Mouse (Mus musculus) cerebellum, postnatal 14 days (tissue): ENCODE measurements around the gene Slc8a1.

Source experiments
- DNase-seq, 2 experiments: peaks; one replicate each; pipeline ENCODE4 v3.0.0; 2021; ENCODE audit warnings: mixed read lengths in 2 of 2

Gene Slc8a1

DNA sequence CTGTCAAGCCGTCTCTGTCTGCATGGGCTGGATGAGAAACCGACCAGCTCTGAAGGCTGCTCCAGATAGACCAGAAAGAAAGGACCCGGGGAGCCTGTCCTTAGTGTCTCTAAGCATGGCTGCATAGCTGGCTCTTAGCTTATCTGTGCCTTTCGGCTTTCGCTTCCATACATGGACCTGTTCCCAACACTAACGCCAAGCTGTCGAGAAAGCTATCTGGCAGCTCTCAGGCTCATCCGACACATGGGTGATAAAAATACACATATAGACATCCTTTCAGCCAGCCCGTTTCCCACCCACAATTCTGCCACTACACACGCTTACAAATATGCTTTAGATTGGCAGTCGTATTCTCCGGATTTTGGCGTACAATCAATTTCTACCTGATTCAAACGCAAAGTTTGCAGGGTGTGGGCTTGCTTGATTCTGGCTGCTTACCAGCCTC, at the start of gene Slc8a1:
Gene Slc8a1 (minus strand): TSS at position 67 of the 445 bp plus-strand sequence.
- peak; percentile 42 to 62 for DNase-seq

GRCm38 (mm10) chr17:81787350-81787749, 49.2 kb upstream of the Slc8a1 start:
- DNase-seq, result peak; percentile 76 to 79

GRCm38 (mm10) chr17:81782326-81782725, 44.1 kb upstream of the Slc8a1 start:
- DNase-seq, result no peak

DNA sequence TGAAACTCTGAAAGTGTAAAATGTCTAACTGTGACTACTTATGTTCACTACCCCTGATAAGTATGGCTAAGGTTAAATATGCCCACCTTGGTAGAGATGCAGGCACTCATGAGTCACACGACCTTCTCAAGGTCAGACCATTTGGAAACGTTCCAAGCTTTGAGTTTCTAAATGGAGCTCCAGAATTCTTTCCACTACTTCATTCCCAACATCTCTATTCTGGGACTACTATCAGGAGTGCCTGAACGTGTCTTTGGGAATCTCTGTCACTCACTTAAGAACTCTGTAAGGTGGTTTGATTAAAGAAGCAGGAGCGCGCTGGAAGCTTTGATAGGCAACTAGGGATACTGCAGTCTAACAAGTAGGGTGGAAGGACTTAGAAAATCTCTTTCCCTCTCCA, 43.3 kb upstream of the Slc8a1 start:
- DNase-seq, result no peak

DNA sequence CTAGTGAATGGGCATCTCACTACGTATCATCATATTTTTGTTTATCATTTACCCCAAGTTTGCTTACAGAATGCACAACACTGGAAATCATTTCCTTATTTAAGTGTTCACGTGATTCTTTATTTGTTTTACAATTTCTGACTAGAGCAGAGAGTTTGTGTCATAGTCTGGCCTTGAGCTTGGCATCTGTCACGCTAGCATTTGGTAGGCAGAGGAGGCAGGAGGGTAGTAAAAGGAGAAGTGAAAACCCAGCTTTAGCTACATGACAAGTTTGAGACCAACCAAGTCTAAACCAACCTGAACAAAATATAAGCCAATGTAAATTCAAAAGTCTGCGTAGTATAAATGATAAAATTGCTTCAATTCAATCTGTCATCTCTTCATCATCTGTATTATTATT, 41.7 kb upstream of the Slc8a1 start:
- no peak for DNase-seq

DNA sequence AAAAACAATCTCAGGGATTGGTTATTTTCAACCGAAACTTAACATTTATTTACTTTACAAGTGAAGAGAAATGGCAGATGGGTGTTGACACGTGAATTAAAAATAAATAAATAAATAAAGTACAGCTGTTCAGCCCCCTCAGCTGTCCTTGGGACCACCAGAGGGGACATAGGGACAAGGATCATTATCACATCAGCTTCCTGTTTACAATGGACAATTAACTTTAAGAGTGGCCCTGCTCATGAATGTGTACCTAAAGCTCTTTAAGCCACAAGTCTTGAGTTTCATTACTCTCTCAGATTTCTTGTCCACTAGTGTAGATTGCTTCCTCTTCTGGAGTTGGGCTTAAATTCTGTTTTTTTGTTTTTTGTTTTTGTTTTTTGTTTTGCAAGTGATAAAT, 12.5 kb upstream of the Slc8a1 start:
- DNase-seq, result no peak

- no peak for DNase-seq
Observed at GRCm38 (mm10) chr17:81743034-81743433, 4.9 kb upstream of the Slc8a1 start.

- DNase-seq, result no peak
Observed at GRCm38 (mm10) chr17:81740576-81740975, 2.4 kb upstream of the Slc8a1 start.

GRCm38 (mm10) chr17:81737779-81738178, 398 bp downstream of the Slc8a1 start:
- DNase-seq, result peak in 1 of 2 experiments; percentile 3

- no peak for DNase-seq
Observed at GRCm38 (mm10) chr17:81737309-81737708, 868 bp downstream of the Slc8a1 start.

GRCm38 (mm10) chr17:81735583-81735982, 2.6 kb downstream of the Slc8a1 start:
- no peak for DNase-seq

DNA sequence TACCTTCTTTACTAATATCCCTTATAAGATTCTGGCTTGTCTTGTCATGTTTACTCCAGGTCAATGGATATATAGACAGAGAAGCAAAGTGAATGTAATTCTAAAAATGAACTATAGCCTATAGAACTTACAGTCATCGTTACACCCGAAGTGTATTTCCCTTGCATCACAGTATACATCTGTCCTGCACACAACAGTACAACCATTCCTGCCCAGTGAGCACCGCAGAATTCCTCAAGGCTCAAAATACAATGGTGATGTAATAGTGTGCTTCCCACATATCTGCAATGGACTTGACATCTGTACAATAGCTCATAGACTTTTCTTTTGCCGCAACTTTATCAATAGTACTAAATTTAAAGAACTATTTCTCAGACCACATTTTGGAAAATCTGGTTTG, 8.3 kb downstream of the Slc8a1 start:
- no peak for DNase-seq

GRCm38 (mm10) chr17:81712273-81712751, 25.9 kb downstream of the Slc8a1 start:
- DNase-seq, result no peak

GRCm38 (mm10) chr17:81704761-81705160, 33.4 kb downstream of the Slc8a1 start:
- no peak for DNase-seq

GRCm38 (mm10) chr17:81703258-81703657, 34.9 kb downstream of the Slc8a1 start:
- DNase-seq, result no peak

GRCm38 (mm10) chr17:81701701-81702100, 36.5 kb downstream of the Slc8a1 start:
- no peak for DNase-seq

DNA sequence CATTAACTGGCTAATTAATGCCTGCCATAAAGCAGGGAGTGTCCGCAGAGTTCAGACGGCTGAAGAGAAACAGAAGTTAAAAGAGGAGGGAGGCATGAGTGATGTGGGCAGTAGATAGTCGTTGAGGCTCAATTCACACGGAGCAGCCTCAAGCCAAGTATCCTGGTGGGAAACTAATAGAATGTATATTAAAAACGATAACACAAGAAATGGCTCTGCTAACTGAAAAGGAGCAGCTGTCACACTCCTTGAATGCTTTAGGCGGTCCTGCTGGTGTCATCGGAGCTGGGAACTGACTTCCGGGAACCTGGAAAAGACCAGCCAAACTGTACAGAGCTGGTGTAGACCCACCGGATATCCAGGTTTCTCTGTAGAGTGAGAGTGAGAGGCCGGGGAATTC, 39.4 kb downstream of the Slc8a1 start:
- DNase-seq, result no peak

GRCm38 (mm10) chr17:81697695-81698094, 40.5 kb downstream of the Slc8a1 start:
- no peak for DNase-seq

DNA sequence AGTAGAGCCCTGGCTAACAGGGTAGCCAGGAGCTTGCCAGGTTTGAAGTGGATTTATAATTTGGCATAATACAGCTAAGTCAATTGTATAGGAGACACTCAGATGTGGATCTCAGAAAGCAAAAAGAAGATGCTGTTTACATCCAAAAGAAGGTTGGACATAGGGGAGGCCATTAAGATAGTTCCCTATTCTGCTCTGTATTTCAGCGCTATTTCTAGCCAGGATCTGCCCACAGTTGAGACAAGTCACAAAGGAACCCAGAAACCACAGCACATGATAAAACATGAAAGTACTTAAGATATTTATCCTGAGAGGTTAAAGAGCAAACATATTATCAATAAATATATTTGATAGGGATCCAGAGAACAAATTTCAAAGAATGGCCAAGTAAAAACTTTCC, 43.2 kb downstream of the Slc8a1 start:
- no peak for DNase-seq

- DNase-seq, result no peak
Observed at GRCm38 (mm10) chr17:81679616-81680015, 58.6 kb downstream of the Slc8a1 start.

DNA sequence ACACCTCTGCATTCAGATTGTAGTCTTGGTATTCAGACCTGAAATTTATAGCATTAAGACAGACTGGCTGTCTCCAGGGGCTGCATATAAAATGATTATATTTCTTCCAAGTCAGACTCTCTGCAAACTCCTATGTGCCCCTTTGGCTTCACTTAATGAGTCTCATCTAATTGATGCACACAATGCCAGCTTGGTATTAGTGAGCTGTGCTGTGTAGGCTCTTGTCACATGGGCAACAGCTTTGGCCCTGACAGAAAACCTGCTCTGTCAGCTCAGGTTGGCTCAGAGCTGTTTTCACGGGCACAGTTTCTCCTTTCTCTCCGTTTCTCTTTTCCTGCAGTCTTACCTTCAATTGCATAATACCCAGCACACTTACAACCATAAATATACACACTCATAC, 60.7 kb downstream of the Slc8a1 start:
- DNase-seq, result no peak

GRCm38 (mm10) chr17:81676203-81676602, 62.0 kb downstream of the Slc8a1 start:
- peak; percentile 39 to 63 for DNase-seq

DNA sequence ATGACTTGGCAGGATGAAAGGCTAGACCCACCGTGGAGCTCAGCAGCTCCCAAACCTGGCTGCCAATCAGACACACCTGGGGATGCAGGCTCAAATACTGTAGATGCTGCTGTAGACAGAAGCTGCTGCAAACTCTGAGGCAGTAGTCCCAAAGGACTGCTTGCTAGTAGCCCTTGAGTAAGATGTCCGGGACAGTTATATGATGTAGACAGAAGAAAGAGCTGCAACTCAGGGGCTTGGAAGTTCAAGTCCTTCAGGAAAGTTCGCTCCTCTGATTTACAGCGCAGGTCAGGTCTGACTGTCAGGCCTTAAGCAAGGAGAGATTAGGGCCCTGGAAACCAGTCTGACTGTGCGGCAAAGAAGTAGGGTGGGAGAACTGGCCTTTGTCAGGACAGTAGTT, 66.9 kb downstream of the Slc8a1 start:
- DNase-seq, result no peak

DNA sequence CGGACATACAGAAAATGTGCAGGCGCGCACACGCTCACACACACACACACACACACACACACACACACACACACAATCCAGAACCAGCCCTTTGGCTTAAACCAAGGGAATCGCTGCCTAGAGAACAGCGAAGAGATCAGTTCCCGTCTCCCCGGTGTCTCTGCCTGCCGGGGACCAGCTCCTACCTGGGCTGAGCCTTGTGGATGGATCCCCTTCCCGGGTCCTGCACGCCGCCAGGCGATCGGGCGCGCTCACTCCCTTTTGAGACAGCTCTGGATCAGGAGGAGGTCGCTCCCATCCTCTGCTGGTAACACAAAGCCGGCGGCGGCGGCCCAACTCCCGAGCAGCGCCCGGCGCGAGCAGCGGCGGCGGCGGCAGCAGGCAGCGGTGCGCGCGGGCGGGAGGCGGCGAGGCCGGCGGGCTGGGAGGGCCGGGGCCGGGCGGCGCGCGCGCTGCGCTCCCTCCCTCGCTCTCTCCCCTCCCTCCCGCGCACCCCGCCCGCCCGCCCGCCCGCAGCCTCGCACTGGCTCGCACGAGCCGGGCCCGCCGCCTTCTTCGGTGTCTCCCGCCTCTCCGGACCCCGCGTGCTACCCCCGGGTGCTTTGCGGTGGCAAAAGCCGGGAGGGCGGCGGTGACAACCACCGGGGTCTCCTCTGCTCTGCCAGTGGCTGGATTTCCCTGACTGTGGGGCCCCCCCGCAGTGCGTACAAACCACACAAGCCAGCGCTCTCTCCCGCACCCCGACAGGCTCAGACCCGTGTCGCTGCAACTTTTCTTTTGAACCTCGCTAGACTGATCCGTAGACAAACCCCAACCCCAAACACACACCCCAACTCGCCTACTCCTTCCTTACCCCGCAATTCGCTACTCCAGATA, 68.1 kb downstream of the Slc8a1 start:
- peak; percentile 74 to 79 for DNase-seq
